Mouse (Mus musculus) erythroid progenitor cell, adult 5-6 weeks (primary cell): ENCODE data around the gene Vps26c. TPM values are rescaled to one million over a fixed set of nuclear protein-coding genes. Genes with fewer than 3 reads are reported as not detected.

ENCODE experiments used
- ATAC-seq: replicated peaks from 2 replicates; pipeline ENCODE4 v1.8.0; 2016; ENCODE audit warnings: moderate number of reproducible peaks, mild to moderate bottlenecking, moderate TSS enrichment, inconsistent platforms; ENCODE audit not compliant: poor library complexity, low FRiP score, severe bottlenecking
- total RNA-seq, 2 experiments: library from RNA; stranded (forward) in 1 of 2; stranded (reverse) in 1 of 2; fragments of 150-400 nt in 1 of 2; fragments of 186-747, 209-891 nt in 1 of 2; gene quantifications; 2 replicates each; pipeline versions ENCODE4 v1.2.3 to v1.2.4; 2015 to 2017; ENCODE audit warnings: low replicate concordance in 2 of 2

Vps26c gene
- total RNA-seq (2015; ENCODE audit: low replicate concordance) (14.7 and 24.9 TPM in 2 replicates), total RNA-seq (2017; ENCODE audit: low replicate concordance) (7.6 and 18.9 TPM in 2 replicates)

- ATAC-seq, result peak; percentile 91
Observed at GRCm38 (mm10) chr16:94526344-94527151, at the start of gene Vps26c. Vps26c (minus strand) TSS chr16:94526830.

- ATAC-seq, result no peak
Observed at GRCm38 (mm10) chr16:94575757-94576156, 49.1 kb upstream of the Vps26c start.

- ATAC-seq, result no peak
Observed at GRCm38 (mm10) chr16:94574718-94575094, 48.1 kb upstream of the Vps26c start.

- no peak for ATAC-seq
Observed at GRCm38 (mm10) chr16:94574025-94574717, 47.5 kb upstream of the Vps26c start.

- ATAC-seq, result no peak
Observed at GRCm38 (mm10) chr16:94572422-94572821, 45.8 kb upstream of the Vps26c start.

- ATAC-seq, result no peak
Observed at GRCm38 (mm10) chr16:94571111-94571993, 44.7 kb upstream of the Vps26c start.

- peak; percentile 42 for ATAC-seq
Observed at GRCm38 (mm10) chr16:94570361-94571041, 43.9 kb upstream of the Vps26c start.

GRCm38 (mm10) chr16:94569229-94570176 lies 42.9 kb upstream of the Vps26c start, which contains the start of gene Dyrk1a:
Dyrk1a (plus strand) TSS chr16:94570010.
- peak; percentile 89 for ATAC-seq

- peak; percentile 39; the same call in 1 of the 2 replicates for ATAC-seq
Observed at GRCm38 (mm10) chr16:94568335-94569228, 42.0 kb upstream of the Vps26c start.

GRCm38 (mm10) chr16:94567751-94568150 lies 41.1 kb upstream of the Vps26c start:
- no peak for ATAC-seq

GRCm38 (mm10) chr16:94566834-94567585 lies 40.4 kb upstream of the Vps26c start:
- no peak for ATAC-seq

GRCm38 (mm10) chr16:94566124-94566523 lies 39.5 kb upstream of the Vps26c start:
- ATAC-seq, result no peak

GRCm38 (mm10) chr16:94560618-94561017 lies 34.0 kb upstream of the Vps26c start:
- ATAC-seq, result no peak

GRCm38 (mm10) chr16:94559782-94560181 lies 33.2 kb upstream of the Vps26c start:
- ATAC-seq, result no peak

GRCm38 (mm10) chr16:94559282-94559681 lies 32.7 kb upstream of the Vps26c start:
- no peak for ATAC-seq

- no peak for ATAC-seq
Observed at GRCm38 (mm10) chr16:94556228-94556627, 29.6 kb upstream of the Vps26c start.

GRCm38 (mm10) chr16:94555346-94555745 lies 28.7 kb upstream of the Vps26c start:
- no peak for ATAC-seq
